Mouse (Mus musculus): ENCODE measurements around the gene Ubc.

- peak; percentile 12 for TF ChIP-seq POLR2A (IDR thresholded peaks at IDR 0.05; ENCODE audit: low read depth, low read length)
- TF ChIP-seq CTCF (conservative IDR thresholded peaks at IDR 0.05; ENCODE audit: insufficient read depth, insufficient read length, low read depth, low read length), result no peak
These were observed 4.6 kb downstream of the Ubc start for GRCm38 (mm10) chr5:125385215-125385940.

Data from kidney, adult 2 months (tissue).